Mouse (Mus musculus) spleen, adult 2 months (tissue): ENCODE data around the gene Lrp1. TPM values are rescaled to one million over a fixed set of nuclear protein-coding genes. Genes with fewer than 3 reads are reported as not detected.

ENCODE experiments used
- DNase-seq, 2 experiments: peaks; one replicate each; pipeline versions ENCODE4 v3.0.0 to v3.0.0-alpha.2; 2012 to 2021; ENCODE audit warnings: low spot score in 2 of 2, low read depth in 1 of 2
- H3K27ac ChIP-seq: fragments of 200-500 bp; 2 replicates; pipeline ENCODE4 v1.5.1; 2012; ENCODE audit warnings: low read length, inconsistent platforms; ENCODE audit not compliant: insufficient read depth
- H3K27me3 ChIP-seq: fragments of 200-500 bp; 2 replicates; pipeline ENCODE4 v1.6.1; 2012; ENCODE audit warnings: mild to moderate bottlenecking, moderate library complexity, low read length, inconsistent platforms; ENCODE audit not compliant: control insufficient read depth, insufficient read depth
- H3K36me3 ChIP-seq: fragments of 200-500 bp; 2 replicates; pipeline ENCODE4 v1.6.1; 2012; ENCODE audit warnings: mild to moderate bottlenecking, low read length, inconsistent platforms; ENCODE audit not compliant: control insufficient read depth, insufficient read depth
- H3K4me1 ChIP-seq: fragments of 200-500 bp; 2 replicates; pipeline ENCODE4 v1.6.1; 2011; ENCODE audit warnings: inconsistent platforms; ENCODE audit not compliant: control insufficient read depth, insufficient read depth, insufficient read length
- H3K4me3 ChIP-seq: fragments of 200-500 bp; 2 replicates; pipeline ENCODE4 v1.5.1; 2011; ENCODE audit warnings: mild to moderate bottlenecking, inconsistent platforms; ENCODE audit not compliant: insufficient read depth, insufficient read length; ENCODE audit errors: extremely low read depth
- CTCF ChIP-seq: fragments of 200-500 bp; IDR thresholded peaks from 2 replicates; pipeline ENCODE4 v1.5.1; 2011; ENCODE audit warnings: mild to moderate bottlenecking, inconsistent platforms; ENCODE audit not compliant: insufficient read depth, insufficient read length, insufficient replicate concordance; ENCODE audit errors: extremely low read depth
- POLR2A ChIP-seq: fragments of 200-500 bp; IDR thresholded peaks from 2 replicates; pipeline ENCODE4 v1.6.1; 2011; ENCODE audit warnings: low read depth, low read length, inconsistent platforms
- WGBS: fragments of 180-500 bp; shearing (Covaris S2); methylation state at CpG from one replicate; pipeline ENCODE4 v1.1.7; 2018; 5-methylcytosine and 5-hydroxymethylcytosine counted together
- polyA plus RNA-seq: library from polyadenylated mRNA; depleted of rRNA; stranded (reverse); fragments of >200 nt; gene quantifications from 2 replicates; pipeline ENCODE4 v1.2.3, GENCODE M21; 2012

Gene Lrp1
- polyA plus RNA-seq, 1 experiment, result 98.7 TPM

- no peaks in the 10 kb centered on the region for H3K27me3 ChIP-seq
- no peak overlapping the region for H3K4me3 ChIP-seq
- WGBS, result 39% methylated on average over 10 of the region's 10 CpGs
- no peak for TF ChIP-seq POLR2A
- no peak for TF ChIP-seq CTCF
- H3K27ac ChIP-seq, result 0 out of 2 replicates have a peak overlapping the region, but pooled peaks have one; percentile 2
- DNase-seq, result no peak
- H3K4me1 ChIP-seq, result peaks cover 5% of the 10 kb centered on the region; the same call in 1 of the 2 replicates
- H3K36me3 ChIP-seq, result no peaks in the 10 kb centered on the region
These were observed 10.6 kb upstream of the Lrp1 start for GRCm38 (mm10) chr10:127631261-127632214.

GRCm38 (mm10) chr10:127626433-127626832, 5.5 kb upstream of the Lrp1 start:
- H3K27ac ChIP-seq, result no peak overlapping the region
- TF ChIP-seq POLR2A, result no peak
- TF ChIP-seq CTCF, result peak; percentile 36; the same call in 1 of the 2 replicates
- H3K4me1 ChIP-seq, result peaks cover 3% of the 10 kb centered on the region; the same call in 1 of the 2 replicates
- peaks cover under 1% of the 10 kb centered on the region; the same call in 1 of the 2 replicates for H3K27me3 ChIP-seq
- no peaks in the 10 kb centered on the region for H3K36me3 ChIP-seq
- peak in 1 of 2 experiments; percentile 37 for DNase-seq
- no peak overlapping the region for H3K4me3 ChIP-seq
- 85% methylated on average over 3 of the region's 3 CpGs for WGBS

DNA sequence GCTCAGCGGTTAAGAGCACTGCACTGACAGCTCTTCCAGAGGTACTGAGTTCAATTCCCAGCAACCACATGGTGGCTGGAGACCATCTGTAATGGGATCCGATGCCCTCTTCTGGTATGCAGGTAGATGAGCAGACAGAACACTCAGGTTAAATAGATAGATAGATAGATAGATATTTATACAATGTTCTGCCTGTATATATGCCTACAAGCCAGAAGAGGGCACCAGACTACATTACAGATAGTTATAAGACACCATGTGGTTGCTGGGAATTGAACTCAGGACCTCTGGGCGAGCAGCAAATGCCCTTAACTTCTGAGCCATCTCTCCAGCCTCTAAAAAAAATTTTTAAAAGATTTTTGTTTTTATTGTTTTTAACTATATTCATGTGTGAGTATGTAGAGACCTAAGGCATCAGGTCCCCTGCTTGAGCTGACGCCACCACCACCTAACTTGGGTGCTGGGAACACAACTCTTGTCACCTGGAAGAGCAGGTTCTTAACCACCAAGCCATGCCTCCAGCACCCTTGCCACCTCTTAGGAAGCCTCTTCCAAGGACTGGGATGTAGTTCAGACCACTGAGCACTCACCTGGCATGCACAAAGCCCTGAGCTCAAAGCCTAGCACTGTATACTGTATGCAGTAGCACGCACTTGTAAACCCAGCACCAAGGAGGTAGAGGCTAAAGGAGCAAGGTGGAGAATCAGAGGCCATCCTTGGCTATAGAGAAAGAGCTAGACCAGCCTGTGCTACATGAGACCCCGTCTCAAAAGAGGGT, 2.7 kb upstream of the Lrp1 start:
- peaks cover 7% of the 10 kb centered on the region for H3K27me3 ChIP-seq
- no peak overlapping the region for H3K4me3 ChIP-seq
- H3K27ac ChIP-seq, result no peak overlapping the region
- WGBS, result 91% methylated on average over 6 of the region's 6 CpGs
- DNase-seq, result no peak
- no peaks in the 10 kb centered on the region for H3K36me3 ChIP-seq
- H3K4me1 ChIP-seq, result peaks cover 4% of the 10 kb centered on the region; the same call in 1 of the 2 replicates
- no peak for TF ChIP-seq CTCF
- TF ChIP-seq POLR2A, result no peak

DNA sequence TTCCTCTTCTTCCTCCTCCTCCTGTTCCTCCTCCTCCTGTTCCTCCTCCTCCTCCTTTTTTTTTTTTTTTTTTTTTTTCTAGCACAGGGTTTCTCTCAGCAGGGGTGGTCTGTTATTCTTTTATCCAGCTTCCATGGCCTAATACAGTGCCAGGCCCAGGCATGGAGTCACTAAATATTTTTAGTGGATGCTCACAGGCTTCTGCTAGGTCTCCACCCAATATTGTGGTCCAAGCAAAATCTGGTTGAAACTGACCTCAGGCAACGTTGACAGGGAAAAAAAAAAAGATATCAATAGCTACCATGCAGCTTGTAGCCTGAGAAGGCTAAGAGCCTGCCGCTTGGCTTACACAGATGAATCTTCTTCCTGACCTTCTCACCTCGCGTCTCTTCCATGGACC, 1.7 kb upstream of the Lrp1 start:
- Histone ChIP-seq H3K36me3 (no peaks in the 10 kb centered on the region), H3K4me1 (peaks cover 4% of the 10 kb centered on the region; the same call in 1 of the 2 replicates), H3K4me3 (no peak overlapping the region), H3K27ac (no peak overlapping the region), H3K27me3 (peaks cover 7% of the 10 kb centered on the region)
- WGBS, result 80% methylated on average over 4 of the region's 4 CpGs
- TF ChIP-seq CTCF (no peak), POLR2A (no peak)
- DNase-seq, result no peak

DNA sequence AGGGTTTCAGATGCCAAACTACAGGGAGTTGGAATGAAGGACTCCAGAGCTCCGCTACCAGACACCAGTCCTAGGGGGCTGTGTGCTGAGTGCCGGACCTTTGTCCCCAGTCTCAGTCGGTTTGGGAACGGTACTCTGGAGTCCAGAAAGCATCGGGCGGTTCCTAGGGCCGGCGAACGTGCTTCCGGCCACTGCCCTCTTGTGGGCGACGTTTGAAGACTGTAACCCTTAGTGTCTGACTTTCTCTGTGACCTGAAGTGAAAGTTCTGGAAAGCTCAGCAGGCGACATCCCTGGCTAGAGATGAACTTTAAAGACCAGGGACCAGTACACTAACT, 1.1 kb upstream of the Lrp1 start:
- TF ChIP-seq POLR2A (no peak), CTCF (peak; percentile 30; the same call in 1 of the 2 replicates)
- DNase-seq, result peak in 1 of 2 experiments; percentile 38
- Histone ChIP-seq H3K4me1 (peaks cover 4% of the 10 kb centered on the region; the same call in 1 of the 2 replicates), H3K27ac (peak overlapping the region; percentile 49), H3K36me3 (no peaks in the 10 kb centered on the region), H3K27me3 (peaks cover 7% of the 10 kb centered on the region), H3K4me3 (peak overlapping the region; percentile 67; the same call in 1 of the 2 replicates)
- WGBS, result 4% methylated on average over 13 of the region's 13 CpGs

- no peak for TF ChIP-seq POLR2A
- DNase-seq, result peak in 1 of 2 experiments; percentile 31
- WGBS, result under 1% methylated on average over 38 of the region's 39 CpGs
- H3K4me3 ChIP-seq, result peak overlapping the region; percentile 67
- peaks cover 7% of the 10 kb centered on the region for H3K27me3 ChIP-seq
- H3K4me1 ChIP-seq, result peaks cover 4% of the 10 kb centered on the region; the same call in 1 of the 2 replicates
- peak overlapping the region; percentile 81 for H3K27ac ChIP-seq
- H3K36me3 ChIP-seq, result no peaks in the 10 kb centered on the region
These were observed 476 bp upstream of the Lrp1 start for GRCm38 (mm10) chr10:127621191-127622056.
